Mouse (Mus musculus) forebrain, embryonic 14.5 days (tissue): ENCODE results near the gene Gucy2g. TPM values are rescaled to one million over a fixed set of nuclear protein-coding genes. Genes with fewer than 3 reads are reported as not detected.

Experiments used
- ATAC-seq: fragments of 200-750 bp; cut with Nextera tagmentation; 2 replicates; pipeline ENCODE4 v1.8.0; 2017; ENCODE audit warnings: mild to moderate bottlenecking, moderate library complexity
- DNase-seq: peaks from one replicate; pipeline ENCODE4 v3.0.0-alpha.2; 2015; ENCODE audit warnings: low spot score
- H3K27ac ChIP-seq: fragments of 300-500 bp; sonication (generic); 2 replicates; pipeline ENCODE4 v1.5.1; 2014; ENCODE audit warnings: low read depth, mild to moderate bottlenecking, control low read depth, low read length, moderate library complexity
- H3K27me3 ChIP-seq: fragments of 300-500 bp; sonication (generic); replicated peaks from 2 replicates; pipeline ENCODE4 v1.6.1; 2014; ENCODE audit warnings: low read length, control low read depth, mixed read lengths; ENCODE audit not compliant: control insufficient read depth, insufficient read depth
- H3K36me3 ChIP-seq: fragments of 300-500 bp; sonication (generic); 2 replicates; pipeline ENCODE4 v1.6.1; 2014; ENCODE audit warnings: low read length, control low read depth; ENCODE audit not compliant: control insufficient read depth, insufficient read depth
- H3K4me1 ChIP-seq: fragments of 300-500 bp; sonication (generic); 2 replicates; pipeline ENCODE4 v1.6.1; 2014; ENCODE audit warnings: antibody characterized with exemption, low read length, control low read depth; ENCODE audit not compliant: control insufficient read depth, insufficient read depth
- H3K4me2 ChIP-seq: fragments of 300-500 bp; sonication (generic); 2 replicates; pipeline ENCODE4 v1.6.1; 2014; ENCODE audit warnings: mild to moderate bottlenecking, control low read depth, low read length
- H3K4me3 ChIP-seq: fragments of 300-500 bp; sonication (generic); 2 replicates; pipeline ENCODE4 v1.5.1; 2014; ENCODE audit warnings: low read depth, low read length, control low read depth
- H3K9ac ChIP-seq: fragments of 300-500 bp; sonication (generic); 2 replicates; pipeline ENCODE4 v1.6.1; 2014; ENCODE audit warnings: mild to moderate bottlenecking, low read length, control low read depth, moderate library complexity
- H3K9me3 ChIP-seq: fragments of 300-500 bp; sonication (generic); replicated peaks from 2 replicates; pipeline ENCODE4 v1.6.1; 2016; ENCODE audit warnings: low read length, control low read depth, mixed read lengths; ENCODE audit not compliant: control insufficient read depth
- WGBS: fragments of 180-500 bp; shearing (Covaris S2); extraction: QIAGEN DNeasy Blood & Tissue Kit; methylation state at CpG from one replicate; pipeline ENCODE4 v1.1.7; 2014; 5-methylcytosine and 5-hydroxymethylcytosine counted together
- polyA plus RNA-seq: library from polyadenylated mRNA; unstranded; fragments of >200 nt; fragmentation: Nextera tagmentation; extraction: Ambion mirVana; gene quantifications from 2 replicates; pipeline ENCODE4 v1.2.1, GENCODE M21; 2014

The Gucy2g gene
- polyA plus RNA-seq, 1 experiment from 2014 or later: 0.04 TPM

GRCm38 (mm10) chr19:55253570-55254441 is 12.8 kb upstream of the Gucy2g start:
- Histone ChIP-seq H3K27me3 (no peaks in the 10 kb centered on the region), H3K27ac (0 out of 2 replicates have a peak overlapping the region, but pooled peaks have one; percentile 17), H3K9ac (peak overlapping the region; percentile 73), H3K36me3 (no peaks in the 10 kb centered on the region), H3K4me2 (peak overlapping the region; percentile 95), H3K9me3 (no peaks in the 10 kb centered on the region), H3K4me3 (peak overlapping the region; percentile 50), H3K4me1 (peaks cover 3% of the 10 kb centered on the region)
- DNase-seq: peak; percentile 58
- peak; percentile 74 for ATAC-seq
- 1% methylated on average over 32 of the region's 32 CpGs for WGBS

DNA sequence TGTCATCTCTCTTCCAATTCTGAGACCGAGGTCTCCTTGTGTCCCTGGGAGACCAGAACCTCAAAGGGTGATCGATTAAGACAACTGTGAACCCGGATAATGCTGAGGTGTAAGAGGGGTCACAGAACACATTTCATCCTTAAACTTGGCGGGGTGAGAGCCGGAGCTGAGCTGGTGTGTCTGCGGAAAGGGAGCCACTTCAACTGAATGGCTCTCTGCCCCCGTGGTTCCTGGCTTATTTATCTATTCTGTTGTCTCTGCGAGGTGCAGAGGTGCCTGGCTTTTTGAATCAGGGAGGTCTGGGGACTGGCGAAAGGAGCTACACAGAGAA is 12.2 kb upstream of the Gucy2g start:
- peak overlapping the region; percentile 95 for H3K4me2 ChIP-seq
- H3K36me3 ChIP-seq: no peaks in the 10 kb centered on the region
- no peaks in the 10 kb centered on the region for H3K27me3 ChIP-seq
- 6% methylated on average over 9 of the region's 9 CpGs for WGBS
- ATAC-seq (no peak), DNase-seq (no peak)
- no peaks in the 10 kb centered on the region for H3K9me3 ChIP-seq
- peak overlapping the region; percentile 73 for H3K9ac ChIP-seq
- H3K4me1 ChIP-seq: peaks cover 3% of the 10 kb centered on the region
- H3K4me3 ChIP-seq: peak overlapping the region; percentile 50
- no peak overlapping the region for H3K27ac ChIP-seq

GRCm38 (mm10) chr19:55251383-55252124 is 10.5 kb upstream of the Gucy2g start, which contains the start of gene Acsl5:
Gene Acsl5 (plus strand): TSS chr19:55251938.
- no peak for ATAC-seq
- no peak within 1 kb of the TSS for H3K9ac ChIP-seq
- no peak within 1 kb of the TSS for H3K4me3 ChIP-seq
- no peak for DNase-seq
- no peaks in the 10 kb centered on the region for H3K36me3 ChIP-seq
- H3K4me1 ChIP-seq: peaks cover 3% of the 10 kb centered on the region
- 96% methylated on average over 9 of the region's 9 CpGs for WGBS
- H3K27ac ChIP-seq: no peak within 1 kb of the TSS
- no peaks in the 10 kb centered on the region for H3K27me3 ChIP-seq
- H3K9me3 ChIP-seq: no peaks in the 10 kb centered on the region
- no peak within 1 kb of the TSS for H3K4me2 ChIP-seq

DNA sequence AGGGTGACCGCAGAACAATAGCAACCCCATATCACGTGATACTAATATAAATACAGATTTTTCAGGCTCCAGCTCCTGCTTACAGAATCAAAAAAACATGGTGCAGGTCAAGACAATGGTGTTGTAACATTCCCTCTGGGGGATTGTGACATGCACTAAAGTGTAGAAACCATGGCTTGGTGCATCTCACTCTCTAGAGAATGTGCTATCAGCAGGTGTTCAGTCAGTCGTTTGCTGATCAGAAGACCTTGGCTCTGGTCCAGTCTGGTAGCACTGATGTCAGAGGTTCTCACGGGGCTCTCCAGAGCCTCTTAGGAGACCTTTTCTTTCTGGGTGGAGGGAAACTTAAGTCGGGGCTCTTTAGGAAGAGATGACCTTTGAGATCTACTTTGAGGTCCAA is 9.4 kb upstream of the Gucy2g start:
- DNase-seq: no peak
- Histone ChIP-seq H3K4me3 (no peak overlapping the region), H3K9me3 (no peaks in the 10 kb centered on the region), H3K36me3 (no peaks in the 10 kb centered on the region), H3K27me3 (no peaks in the 10 kb centered on the region), H3K4me1 (peaks cover 3% of the 10 kb centered on the region), H3K9ac (no peak overlapping the region), H3K27ac (no peak overlapping the region), H3K4me2 (no peak overlapping the region)
- WGBS: 83% methylated on average over 5 of the region's 5 CpGs
- no peak for ATAC-seq

DNA sequence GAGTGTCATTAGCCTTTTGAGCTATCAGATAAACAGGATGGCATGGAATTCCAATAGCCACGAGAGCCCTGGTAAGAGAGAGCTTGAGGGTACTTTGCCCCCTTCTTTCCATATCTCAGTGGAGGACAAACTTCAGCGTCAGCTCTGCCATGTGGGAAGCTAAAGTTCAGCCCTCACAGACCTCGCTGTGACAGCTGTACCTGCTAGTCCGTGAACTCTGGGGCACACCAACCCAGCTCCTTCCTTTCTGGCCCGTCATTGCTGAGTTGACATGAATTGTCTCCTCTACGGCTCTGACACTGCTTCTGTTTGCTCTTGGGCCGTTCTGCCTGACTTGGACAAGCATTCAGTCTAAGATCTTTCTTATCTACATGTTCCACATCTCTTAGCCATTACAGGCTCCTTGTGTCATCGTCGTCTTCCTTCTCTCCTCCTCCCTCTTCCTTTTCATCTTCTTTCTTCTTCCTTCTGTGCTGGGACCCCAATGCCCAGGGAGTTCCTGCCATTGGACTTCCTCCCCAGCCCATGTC is 7.0 kb upstream of the Gucy2g start:
- Histone ChIP-seq H3K9ac (no peak overlapping the region), H3K27ac (no peak overlapping the region), H3K4me3 (no peak overlapping the region), H3K27me3 (no peaks in the 10 kb centered on the region), H3K4me2 (no peak overlapping the region), H3K4me1 (no peaks in the 10 kb centered on the region), H3K36me3 (no peaks in the 10 kb centered on the region), H3K9me3 (no peaks in the 10 kb centered on the region)
- DNase-seq (no peak), ATAC-seq (no peak)
- WGBS: 83% methylated on average over 9 of the region's 9 CpGs

- Histone ChIP-seq H3K27ac (no peak overlapping the region), H3K9me3 (no peaks in the 10 kb centered on the region), H3K4me1 (no peaks in the 10 kb centered on the region), H3K27me3 (no peaks in the 10 kb centered on the region), H3K9ac (no peak overlapping the region), H3K4me3 (no peak overlapping the region), H3K36me3 (no peaks in the 10 kb centered on the region), H3K4me2 (no peak overlapping the region)
- DNase-seq: no peak
- ATAC-seq: no peak
- WGBS: 86% methylated on average over 5 of the region's 5 CpGs
Measured at GRCm38 (mm10) chr19:55247563-55247962, 6.5 kb upstream of the Gucy2g start.

DNA sequence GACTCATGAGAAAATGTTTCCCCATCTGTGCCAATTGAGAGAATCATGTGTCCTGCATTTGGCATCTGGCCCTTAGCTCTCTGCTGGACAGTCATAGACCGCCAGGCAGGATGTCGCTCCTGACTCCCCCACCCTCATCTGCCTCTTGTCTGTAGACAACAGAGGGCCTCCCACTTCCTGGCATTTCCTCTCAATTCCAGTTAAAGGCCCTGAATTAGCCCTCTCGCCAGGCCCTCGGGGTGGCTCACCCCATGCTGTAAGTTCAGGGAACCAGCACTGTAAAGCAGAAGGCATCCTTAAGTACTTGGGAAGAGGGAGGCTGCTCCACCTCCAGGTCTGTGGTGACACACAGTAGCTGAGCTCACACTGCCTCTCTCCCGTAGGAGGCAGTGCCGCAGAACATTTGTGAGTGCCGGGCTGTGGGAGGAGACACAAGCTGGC is 3.8 kb upstream of the Gucy2g start:
- DNase-seq: no peak
- WGBS: 33% methylated on average over 7 of the region's 7 CpGs

DNA sequence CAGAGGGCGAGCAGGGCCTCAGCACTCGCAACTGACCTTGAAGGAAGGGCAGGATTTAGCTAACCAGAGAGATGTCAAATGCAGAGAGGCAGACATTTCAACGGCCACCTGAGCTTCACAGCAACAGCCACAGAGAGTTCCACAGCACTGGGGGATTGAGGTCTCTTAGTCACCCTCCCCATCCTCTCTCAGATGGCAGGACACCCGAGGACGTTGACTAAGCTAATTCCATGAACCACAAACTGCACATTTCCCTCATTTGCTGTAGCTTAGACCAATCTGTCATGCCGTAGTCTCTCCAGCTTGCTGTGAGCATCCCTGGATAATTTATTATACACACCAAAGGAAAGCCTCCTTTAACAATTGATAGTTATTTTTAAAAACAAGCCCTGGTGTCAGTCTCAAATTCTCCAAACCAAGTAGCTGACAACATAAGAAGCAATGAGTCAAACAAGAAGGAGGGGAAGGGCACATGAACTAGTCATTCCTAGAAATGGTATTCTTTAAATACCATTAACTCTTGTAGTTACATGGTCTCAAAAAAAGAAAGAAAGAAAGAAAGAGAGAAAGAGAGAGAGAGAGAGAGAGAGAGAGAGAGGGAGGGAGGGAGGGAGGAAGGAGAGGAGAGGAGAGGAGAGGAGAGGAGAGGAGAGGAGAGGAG is 1.1 kb downstream of the Gucy2g start:
- WGBS: 84% methylated on average over 6 of the region's 6 CpGs
- no peaks in the 10 kb centered on the region for H3K27me3 ChIP-seq
- no peaks in the 10 kb centered on the region for H3K4me1 ChIP-seq
- no peak overlapping the region for H3K4me2 ChIP-seq
- H3K9me3 ChIP-seq: no peaks in the 10 kb centered on the region
- no peak overlapping the region for H3K4me3 ChIP-seq
- H3K27ac ChIP-seq: no peak overlapping the region
- no peak for DNase-seq
- H3K9ac ChIP-seq: no peak overlapping the region
- ATAC-seq: no peak
- H3K36me3 ChIP-seq: no peaks in the 10 kb centered on the region

More for the DNA sequence above, 3.8 kb upstream of the Gucy2g start:
- Histone ChIP-seq H3K9me3 (no peaks in the 10 kb centered on the region), H3K36me3 (no peaks in the 10 kb centered on the region), H3K4me3 (no peak overlapping the region), H3K4me2 (no peak overlapping the region), H3K4me1 (no peaks in the 10 kb centered on the region), H3K9ac (no peak overlapping the region), H3K27ac (no peak overlapping the region), H3K27me3 (no peaks in the 10 kb centered on the region)
- ATAC-seq: no peak
